Mouse (Mus musculus): ENCODE results near the gene Rfc1.

GRCm38 (mm10) chr5:65250185-65250855 lies 85.2 kb downstream of the Rfc1 start:
- no peak for TF ChIP-seq CTCF (IDR thresholded peaks at IDR 0.05; ENCODE audit: insufficient read depth, low read length)
- no peak for TF ChIP-seq POLR2A (IDR thresholded peaks at IDR 0.05; ENCODE audit: borderline replicate concordance, extremely low read depth, low read depth, low read length)
